Mouse (Mus musculus) heart, adult 18-20 months (tissue): Measurements from ENCODE around the gene Scube2. TPM values are rescaled to one million over a fixed set of nuclear protein-coding genes. Genes with fewer than 3 reads are reported as not detected.

Experiments
- DNase-seq, 2 experiments: peaks; one replicate each; pipeline ENCODE4 v3.0.0; 2021 to 2022; ENCODE audit warnings: mixed read lengths in 1 of 2
- long read RNA-seq, 2 experiments: library from polyadenylated mRNA; stranded (forward); transcript quantifications; one replicate each; pipeline ENCODE4 v2.0.0; 2021
- total RNA-seq, 2 experiments: library from RNA; stranded (reverse); gene quantifications; 2 replicates each; pipeline ENCODE4 v1.2.3; 2021

Scube2 gene
- total RNA-seq, result 10 to 100 TPM; 24.1 to 32.0 TPM
- long read RNA-seq, experiment 1, partial matches to known transcripts, result 12 of 23 reads
- long read RNA-seq, experiment 1, other reads (novel, unspliced or antisense), result 11 of 23 reads
- long read RNA-seq, experiment 2, partial matches to known transcripts, result 1 of 4 reads
- long read RNA-seq, experiment 2, other reads (novel, unspliced or antisense), result 3 of 4 reads

- peak; percentile 11 to 29 for DNase-seq
Observed at GRCm38 (mm10) chr7:109865370-109866229, at the start of gene Scube2. Gene Scube2 (minus strand): TSS chr7:109865679.

GRCm38 (mm10) chr7:109906165-109906564 is 40.7 kb upstream of the Scube2 start:
- DNase-seq, result no peak

- no peak for DNase-seq
Observed at GRCm38 (mm10) chr7:109900921-109901320, 35.4 kb upstream of the Scube2 start.

- DNase-seq, result peak in 1 of 2 experiments; percentile 18
Observed at GRCm38 (mm10) chr7:109898911-109899310, 33.4 kb upstream of the Scube2 start.

- peak; percentile 61 to 86 for DNase-seq
Observed at GRCm38 (mm10) chr7:109892530-109892929, 27.1 kb upstream of the Scube2 start.

GRCm38 (mm10) chr7:109891786-109892185 is 26.3 kb upstream of the Scube2 start:
- DNase-seq, result peak in 1 of 2 experiments; percentile 27

- no peak for DNase-seq
Observed at GRCm38 (mm10) chr7:109890256-109890655, 24.8 kb upstream of the Scube2 start.

- no peak for DNase-seq
Observed at GRCm38 (mm10) chr7:109889300-109889699, 23.8 kb upstream of the Scube2 start.

- no peak for DNase-seq
Observed at GRCm38 (mm10) chr7:109886249-109886648, 20.8 kb upstream of the Scube2 start.

GRCm38 (mm10) chr7:109882574-109882973 is 17.1 kb upstream of the Scube2 start:
- DNase-seq, result no peak

- DNase-seq, result no peak
Observed at GRCm38 (mm10) chr7:109881561-109882099, 16.2 kb upstream of the Scube2 start.

GRCm38 (mm10) chr7:109879158-109879557 is 13.7 kb upstream of the Scube2 start:
- DNase-seq, result no peak

GRCm38 (mm10) chr7:109876085-109876484 is 10.6 kb upstream of the Scube2 start:
- DNase-seq, result no peak

- no peak for DNase-seq
Observed at GRCm38 (mm10) chr7:109875598-109875997, 10.1 kb upstream of the Scube2 start.

- DNase-seq, result no peak
Observed at GRCm38 (mm10) chr7:109875033-109875432, 9.6 kb upstream of the Scube2 start.

GRCm38 (mm10) chr7:109873170-109873569 is 7.7 kb upstream of the Scube2 start:
- no peak for DNase-seq

- no peak for DNase-seq
Observed at GRCm38 (mm10) chr7:109871232-109871631, 5.8 kb upstream of the Scube2 start.

GRCm38 (mm10) chr7:109868498-109868897 is 3.0 kb upstream of the Scube2 start:
- no peak for DNase-seq

- no peak for DNase-seq
Observed at GRCm38 (mm10) chr7:109866643-109867042, 1.2 kb upstream of the Scube2 start.

GRCm38 (mm10) chr7:109863561-109863960 is 1.9 kb downstream of the Scube2 start:
- no peak for DNase-seq

- no peak for DNase-seq
Observed at GRCm38 (mm10) chr7:109860162-109860561, 5.3 kb downstream of the Scube2 start.

- DNase-seq, result no peak
Observed at GRCm38 (mm10) chr7:109859354-109859753, 6.1 kb downstream of the Scube2 start.

- DNase-seq, result peak; percentile 23 to 34
Observed at GRCm38 (mm10) chr7:109852752-109853212, 12.7 kb downstream of the Scube2 start.
